17 mouse cellular contexts compared by ENCODE assay signal in the genomic region with DNA sequence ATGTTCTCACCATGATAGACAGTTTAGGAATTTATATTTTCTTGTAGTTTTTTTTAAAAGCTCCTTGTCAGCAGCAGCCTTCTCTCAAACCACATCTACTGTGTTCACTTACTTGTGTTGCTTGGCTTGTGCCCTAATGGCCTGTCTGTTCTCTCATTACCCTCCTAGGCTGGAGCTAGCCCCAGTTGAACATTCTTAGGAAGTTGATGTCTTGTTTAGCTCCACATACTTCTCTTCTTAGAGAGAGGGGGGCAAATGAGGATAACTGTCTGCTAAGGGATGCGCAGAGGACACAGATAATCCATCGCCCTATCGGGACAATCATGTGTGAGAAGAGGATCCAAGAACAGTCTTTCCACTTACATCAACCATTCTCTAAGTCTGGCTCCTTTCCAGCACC.
"Had no signal": no experiment of that assay in that cellular context is flagged by ENCODE, and none has a peak within 500 bp of the region (broad histone marks: within the 10 kb centered on the region; RNA-seq: fewer than 3 reads in every experiment).

No protein-coding gene starts in this region.

- H3K9ac ChIP-seq: liver, embryonic 13.5 days; lung, embryonic 15.5 days; midbrain, embryonic 13.5 days; neural tube, embryonic 13.5 days had no signal

- ATAC-seq: intestine, postnatal 0 days; midbrain, embryonic 13.5 days; midbrain, embryonic 16.5 days had no signal

- H3K9me3 ChIP-seq: liver, embryonic 13.5 days; lung, embryonic 15.5 days; megakaryocyte, embryonic 14.5 days; midbrain, embryonic 10.5 days; midbrain, embryonic 13.5 days; neural tube, embryonic 13.5 days had no signal

- H3K36me3 ChIP-seq: liver, embryonic 13.5 days; lung, embryonic 15.5 days; midbrain, embryonic 10.5 days; midbrain, embryonic 13.5 days; neural tube, embryonic 13.5 days had no signal

- DNase-seq: kidney, adult 2 months; kidney, postnatal 36 days; layer of hippocampus, postnatal 36 days; liver, embryonic 13.5 days; retina, postnatal 1 day; right cerebral cortex, postnatal 25 days; thymus, adult 18-20 months; thymus, postnatal 36 days had no signal

- H3K4me1 ChIP-seq: liver, embryonic 13.5 days; lung, embryonic 15.5 days; megakaryocyte, embryonic 14.5 days; midbrain, embryonic 10.5 days; midbrain, embryonic 13.5 days; neural tube, embryonic 13.5 days had no signal

- H3K4me3 ChIP-seq: left cerebral cortex, adult 2 months; liver, embryonic 13.5 days; lung, embryonic 15.5 days; megakaryocyte, embryonic 14.5 days; midbrain, embryonic 10.5 days; midbrain, embryonic 13.5 days; myocyte; neural tube, embryonic 13.5 days had no signal

- H3K27me3 ChIP-seq: liver, embryonic 13.5 days; lung, embryonic 15.5 days; megakaryocyte, embryonic 14.5 days; midbrain, embryonic 13.5 days; neural tube, embryonic 13.5 days had no signal

- H3K27ac ChIP-seq: left cerebral cortex, adult 2 months; liver, embryonic 13.5 days; lung, embryonic 15.5 days; midbrain, embryonic 10.5 days; midbrain, embryonic 13.5 days; neural tube, embryonic 13.5 days had no signal

- H3K4me2 ChIP-seq: liver, embryonic 13.5 days; lung, embryonic 15.5 days; midbrain, embryonic 13.5 days; neural tube, embryonic 13.5 days had no signal
